Mouse (Mus musculus): ENCODE data around the gene Gm45713.

DNA sequence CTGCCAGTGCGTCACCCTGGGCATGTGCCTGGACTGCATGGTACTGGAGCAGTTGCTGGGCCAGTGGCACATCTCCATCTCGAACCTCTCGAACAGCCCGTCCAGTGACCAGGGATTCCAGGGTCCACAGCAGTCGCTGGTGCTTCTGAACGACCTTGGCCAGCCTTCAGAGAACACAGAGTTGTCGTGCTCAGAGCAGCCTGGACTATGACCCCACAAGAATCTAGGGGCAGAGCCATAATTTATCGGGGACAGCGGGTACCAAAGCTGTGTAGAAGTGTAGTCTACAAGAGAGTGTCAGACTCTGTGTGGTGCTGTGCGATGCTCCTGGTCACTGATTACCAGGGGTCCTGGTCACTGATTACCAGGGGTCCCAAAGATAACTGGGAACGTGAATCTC, 11.9 kb upstream of the Gm45713 start:
- TF ChIP-seq CTCF (IDR thresholded peaks at IDR 0.05; ENCODE audit: control insufficient read depth, insufficient read depth, insufficient replicate concordance, low read depth, low read length) (no peak), POLR2A (IDR thresholded peaks at IDR 0.05; ENCODE audit: control insufficient read depth, low read depth, low read length) (no peak)

All from testis, adult 2 months (tissue).